Mouse (Mus musculus) inflammation-experienced regulatory T-cells (primary cell): ENCODE data around the gene Odf2l. TPM values are rescaled to one million over a fixed set of nuclear protein-coding genes. Genes with fewer than 3 reads are reported as not detected.

Experiments used
- polyA plus RNA-seq, 2 experiments: library from polyadenylated mRNA; unstranded; fragments of 100-300 nt; shearing (Covaris generic); gene quantifications; one replicate each; pipeline ENCODE4 v1.2.1; 2017

Gene Odf2l
- 1 to 10 TPM; 6.3 to 8.1 TPM for polyA plus RNA-seq

GRCm38 (mm10) chr3:145118254-145119001 lies at the start of gene Odf2l:
Gene Odf2l (plus strand): TSS chr3:145118588.

GRCm38 (mm10) chr3:145099291-145099690 lies 19.1 kb upstream of the Odf2l start, which contains the start of gene Clca2:
Gene Clca2 (minus strand): TSS chr3:145099443.

Other genes with a start within 250 kb of the Odf2l start
- under 1 TPM; 0.06 to 0.18 TPM for gene Clca4b, start 186.1 kb upstream of the Odf2l start, polyA plus RNA-seq
- gene Clca4a, start 143.5 kb upstream of the Odf2l start, polyA plus RNA-seq = under 1 TPM in 1 of 2 experiments, not detected in 1; 0.18 TPM
- 1 to 10 TPM in 1 of 2 experiments, under 1 TPM in 1; 0.24 to 1.0 TPM for gene Clca1, start 85.8 kb upstream of the Odf2l start, polyA plus RNA-seq
- gene Clca2, start 19.1 kb upstream of the Odf2l start, polyA plus RNA-seq = under 1 TPM in 1 of 2 experiments, not detected in 1; 0.37 TPM
- gene Col24a1, start 173.9 kb downstream of the Odf2l start, polyA plus RNA-seq = under 1 TPM; 0.17 to 0.65 TPM